Mouse (Mus musculus) heart, embryonic 15.5 days (tissue): ENCODE results near the gene Canx. TPM values are rescaled to one million over a fixed set of nuclear protein-coding genes. Genes with fewer than 3 reads are reported as not detected.

ENCODE experiments used
- ATAC-seq: fragments of 200-750 bp; cut with Nextera tagmentation; replicated peaks from 2 replicates; pipeline ENCODE4 v1.8.0; 2017; ENCODE audit warnings: low read depth, moderate TSS enrichment; ENCODE audit not compliant: insufficient number of reproducible peaks, insufficient read depth, low FRiP score
- H3K27ac ChIP-seq: fragments of 300-500 bp; sonication (generic); 2 replicates; pipeline ENCODE4 v1.5.1; 2015; ENCODE audit warnings: mild to moderate bottlenecking, inconsistent platforms
- H3K27me3 ChIP-seq: fragments of 300-500 bp; sonication (generic); 2 replicates; pipeline ENCODE4 v1.6.1; 2015; ENCODE audit warnings: inconsistent platforms
- H3K36me3 ChIP-seq: fragments of 300-500 bp; sonication (generic); 2 replicates; pipeline ENCODE4 v1.6.1; 2015; ENCODE audit warnings: mild to moderate bottlenecking, inconsistent platforms
- H3K4me1 ChIP-seq: fragments of 300-500 bp; sonication (generic); replicated peaks from 2 replicates; pipeline ENCODE4 v1.6.1; 2015; ENCODE audit warnings: inconsistent platforms
- H3K4me2 ChIP-seq: fragments of 300-500 bp; sonication (generic); 2 replicates; pipeline ENCODE4 v1.6.1; 2015; ENCODE audit warnings: inconsistent platforms, mild to moderate bottlenecking, moderate library complexity
- H3K4me3 ChIP-seq: fragments of 300-500 bp; sonication (generic); 2 replicates; pipeline ENCODE4 v1.5.1; 2015; ENCODE audit warnings: mild to moderate bottlenecking, inconsistent platforms
- H3K9ac ChIP-seq: fragments of 300-500 bp; sonication (generic); 2 replicates; pipeline ENCODE4 v1.6.1; 2015; ENCODE audit warnings: mild to moderate bottlenecking, inconsistent platforms
- H3K9me3 ChIP-seq: fragments of 300-500 bp; sonication (generic); replicated peaks from 2 replicates; pipeline ENCODE4 v1.6.1; 2016; ENCODE audit warnings: inconsistent platforms
- WGBS: fragments of 180-500 bp; shearing (Covaris S2); methylation state at CpG from one replicate; pipeline ENCODE4 v1.1.7; 2015; ENCODE audit warnings: mixed read lengths; 5-methylcytosine and 5-hydroxymethylcytosine counted together
- polyA plus RNA-seq: library from polyadenylated mRNA; unstranded; fragments of >200 nt; fragmentation: Nextera tagmentation; extraction: Ambion mirVana; gene quantifications from 2 replicates; pipeline ENCODE4 v1.2.1, GENCODE M21; 2015

Gene Canx
- polyA plus RNA-seq, 1 experiment from 2014 or later: 247 TPM

DNA sequence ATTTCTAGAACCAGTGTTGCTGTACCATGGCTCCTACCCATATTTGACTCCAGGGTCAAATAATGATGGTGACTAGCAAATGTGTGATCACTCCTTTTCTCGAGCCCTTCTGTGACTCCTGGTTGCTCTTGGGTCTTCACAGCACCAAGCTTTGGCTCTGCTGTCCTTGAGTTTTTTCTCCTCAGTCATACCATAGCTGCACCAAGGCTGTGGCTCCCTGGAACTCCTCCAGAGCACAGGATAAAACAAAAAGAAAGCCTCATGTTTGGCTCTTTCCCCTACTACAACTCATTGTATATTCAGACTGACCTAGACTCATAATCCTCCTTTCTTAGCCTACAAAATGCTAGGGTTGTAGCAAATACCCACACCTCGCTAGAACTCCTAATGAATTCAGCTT is 52.7 kb downstream of the Canx start:
- Histone ChIP-seq H3K27ac (no peak overlapping the region), H3K36me3 (no peaks in the 10 kb centered on the region; the same call in 1 of the 2 replicates), H3K9ac (no peak overlapping the region), H3K4me2 (no peak overlapping the region), H3K9me3 (no peaks in the 10 kb centered on the region), H3K27me3 (no peaks in the 10 kb centered on the region), H3K4me3 (no peak overlapping the region), H3K4me1 (peaks cover 41% of the 10 kb centered on the region)
- 89% methylated on average over 2 of the region's 2 CpGs for WGBS
- no peak for ATAC-seq

GRCm38 (mm10) chr11:50269885-50270284 is 55.6 kb downstream of the Canx start:
- 86% methylated on average over 1 of the region's 1 CpGs for WGBS
- Histone ChIP-seq H3K9me3 (no peaks in the 10 kb centered on the region), H3K36me3 (peaks cover 20% of the 10 kb centered on the region), H3K27ac (no peak overlapping the region), H3K9ac (no peak overlapping the region), H3K4me3 (no peak overlapping the region), H3K27me3 (no peaks in the 10 kb centered on the region), H3K4me2 (no peak overlapping the region), H3K4me1 (peaks cover 25% of the 10 kb centered on the region)
- ATAC-seq: no peak

DNA sequence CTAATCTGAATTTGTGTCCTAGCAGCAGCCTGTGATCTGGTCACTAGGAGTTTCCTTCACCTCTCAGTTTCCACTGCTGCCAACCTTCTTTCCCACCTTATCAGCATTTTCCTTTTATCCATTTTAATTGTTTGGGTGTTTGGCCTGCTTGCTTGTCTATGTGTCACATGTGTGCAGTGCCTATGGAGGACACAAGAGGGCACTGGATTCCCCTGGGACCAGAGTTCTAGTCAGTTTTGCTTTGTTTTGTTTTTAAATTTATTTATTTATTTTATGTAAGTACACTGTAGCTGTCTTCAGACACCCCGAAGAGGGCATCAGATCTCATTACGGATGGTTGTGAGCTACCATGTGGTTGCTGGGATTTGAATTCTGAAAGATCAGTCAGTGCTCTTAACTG is 56.3 kb downstream of the Canx start:
- peaks cover 27% of the 10 kb centered on the region for H3K36me3 ChIP-seq
- no peaks in the 10 kb centered on the region for H3K27me3 ChIP-seq
- no peak overlapping the region for H3K27ac ChIP-seq
- H3K4me1 ChIP-seq: peaks cover 20% of the 10 kb centered on the region
- H3K4me3 ChIP-seq: no peak overlapping the region
- H3K4me2 ChIP-seq: no peak overlapping the region
- no peak for ATAC-seq
- WGBS: 84% methylated on average over 2 of the region's 2 CpGs
- no peaks in the 10 kb centered on the region for H3K9me3 ChIP-seq
- no peak overlapping the region for H3K9ac ChIP-seq

DNA sequence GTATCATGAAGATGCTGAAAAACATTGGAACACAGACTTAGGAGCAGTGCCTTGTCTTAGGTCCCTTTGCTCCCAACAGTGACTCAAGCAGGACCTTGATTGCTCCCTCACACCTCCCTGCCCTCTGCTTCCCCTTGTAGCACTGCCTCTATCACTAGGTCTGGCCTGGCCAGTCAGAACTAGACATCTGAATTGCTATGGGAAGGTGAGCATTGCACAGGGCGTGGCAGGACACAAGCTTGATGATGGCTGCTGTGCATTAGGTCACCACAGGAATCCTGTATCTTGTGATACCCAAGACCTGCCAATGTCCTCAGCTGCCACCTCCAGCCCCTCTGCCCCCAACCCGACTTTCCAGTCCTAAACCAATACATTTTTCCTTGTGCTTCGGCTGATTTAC is 58.5 kb downstream of the Canx start:
- ATAC-seq: no peak
- H3K9ac ChIP-seq: no peak overlapping the region
- peaks cover 15% of the 10 kb centered on the region for H3K4me1 ChIP-seq
- H3K36me3 ChIP-seq: peaks cover 44% of the 10 kb centered on the region
- H3K4me3 ChIP-seq: no peak overlapping the region
- no peak overlapping the region for H3K27ac ChIP-seq
- no peaks in the 10 kb centered on the region for H3K27me3 ChIP-seq
- H3K4me2 ChIP-seq: no peak overlapping the region
- H3K9me3 ChIP-seq: no peaks in the 10 kb centered on the region
- WGBS: 90% methylated on average over 3 of the region's 3 CpGs

DNA sequence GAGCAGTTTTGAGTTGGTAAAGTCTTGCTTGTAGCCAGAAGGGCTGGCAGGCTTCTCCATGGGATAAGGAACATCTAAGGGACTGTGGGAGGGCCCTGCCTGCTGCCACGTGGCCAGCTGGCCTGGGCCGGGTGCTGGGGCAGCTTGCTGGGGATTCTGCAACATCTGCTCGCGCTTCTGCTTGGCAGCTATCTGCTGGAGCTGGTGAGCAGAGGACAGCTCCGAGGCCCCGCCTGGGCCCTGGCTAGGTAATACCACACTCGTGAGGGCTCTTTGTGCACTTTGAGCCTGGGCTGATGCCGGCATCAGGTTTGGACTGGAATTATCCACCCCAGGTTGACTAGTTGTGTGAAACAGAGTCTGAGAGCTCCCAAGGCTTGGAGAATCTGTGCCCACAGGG is 59.5 kb downstream of the Canx start:
- Histone ChIP-seq H3K9me3 (no peaks in the 10 kb centered on the region), H3K36me3 (peaks cover 55% of the 10 kb centered on the region), H3K4me3 (no peak overlapping the region), H3K27me3 (no peaks in the 10 kb centered on the region), H3K4me2 (no peak overlapping the region), H3K9ac (no peak overlapping the region), H3K4me1 (peaks cover 4% of the 10 kb centered on the region), H3K27ac (no peak overlapping the region)
- 84% methylated on average over 8 of the region's 8 CpGs for WGBS
- no peak for ATAC-seq

DNA sequence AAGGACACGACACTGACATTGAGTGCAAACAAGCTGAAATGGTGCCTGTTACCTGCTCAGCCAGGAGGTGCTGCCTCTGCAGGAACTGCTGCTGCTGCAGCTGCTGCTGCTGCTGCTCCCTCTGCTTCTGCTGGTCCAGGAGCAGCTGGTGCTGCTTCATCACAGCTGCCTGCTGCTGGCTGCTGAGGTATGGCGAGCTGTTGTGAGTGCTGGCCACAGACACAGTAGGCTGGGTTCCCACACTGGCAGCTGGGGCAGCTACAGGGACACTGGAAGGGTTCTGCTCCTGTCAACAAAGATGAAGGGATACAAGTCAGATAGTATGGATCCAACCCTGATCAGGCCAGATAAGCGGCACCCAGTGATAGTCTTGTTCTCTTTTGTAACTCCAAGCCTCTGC is 62.3 kb downstream of the Canx start:
- Histone ChIP-seq H3K9ac (no peak overlapping the region), H3K4me1 (no peaks in the 10 kb centered on the region), H3K36me3 (peaks cover 79% of the 10 kb centered on the region), H3K27me3 (no peaks in the 10 kb centered on the region), H3K4me3 (no peak overlapping the region), H3K9me3 (no peaks in the 10 kb centered on the region), H3K27ac (no peak overlapping the region), H3K4me2 (no peak overlapping the region)
- 87% methylated on average over 3 of the region's 3 CpGs for whole genome bisulfite sequencing
- no peak for ATAC-seq

GRCm38 (mm10) chr11:50262020-50262419 is 63.5 kb downstream of the Canx start:
- Histone ChIP-seq H3K4me3 (no peak overlapping the region), H3K36me3 (peaks cover 90% of the 10 kb centered on the region), H3K9me3 (no peaks in the 10 kb centered on the region), H3K27ac (no peak overlapping the region), H3K4me1 (no peaks in the 10 kb centered on the region), H3K27me3 (no peaks in the 10 kb centered on the region), H3K9ac (no peak overlapping the region), H3K4me2 (no peak overlapping the region)
- ATAC-seq: no peak
- WGBS: 86% methylated on average over 4 of the region's 4 CpGs

DNA sequence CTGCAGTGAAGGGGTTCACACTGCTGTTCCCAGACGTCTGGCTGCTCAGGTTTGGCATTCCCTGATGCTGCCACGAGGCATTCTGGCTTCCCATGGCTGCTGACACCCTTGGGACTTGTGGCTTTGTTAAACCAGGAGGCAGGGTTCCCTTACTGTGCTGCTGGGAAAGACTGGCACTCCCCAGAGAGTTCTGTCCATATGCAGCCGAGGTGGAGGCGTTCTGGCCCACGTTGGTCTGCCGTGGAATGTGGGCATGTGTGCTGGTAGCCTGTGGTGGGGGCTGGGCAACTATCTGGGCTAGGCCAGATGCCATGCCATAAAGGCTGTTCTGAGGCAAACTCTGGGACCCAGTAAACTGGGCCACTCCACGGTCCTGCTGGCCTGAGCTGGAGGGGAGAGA is 67.2 kb downstream of the Canx start:
- WGBS: 85% methylated on average over 7 of the region's 7 CpGs
- no peak overlapping the region for H3K27ac ChIP-seq
- H3K4me2 ChIP-seq: no peak overlapping the region
- H3K9ac ChIP-seq: no peak overlapping the region
- H3K4me3 ChIP-seq: no peak overlapping the region
- H3K4me1 ChIP-seq: 0 out of 2 replicates have a peak, but pooled peaks cover under 1% of the 10 kb centered on the region
- no peaks in the 10 kb centered on the region for H3K27me3 ChIP-seq
- H3K9me3 ChIP-seq: no peaks in the 10 kb centered on the region
- H3K36me3 ChIP-seq: peaks cover 69% of the 10 kb centered on the region
- no peak for ATAC-seq

DNA sequence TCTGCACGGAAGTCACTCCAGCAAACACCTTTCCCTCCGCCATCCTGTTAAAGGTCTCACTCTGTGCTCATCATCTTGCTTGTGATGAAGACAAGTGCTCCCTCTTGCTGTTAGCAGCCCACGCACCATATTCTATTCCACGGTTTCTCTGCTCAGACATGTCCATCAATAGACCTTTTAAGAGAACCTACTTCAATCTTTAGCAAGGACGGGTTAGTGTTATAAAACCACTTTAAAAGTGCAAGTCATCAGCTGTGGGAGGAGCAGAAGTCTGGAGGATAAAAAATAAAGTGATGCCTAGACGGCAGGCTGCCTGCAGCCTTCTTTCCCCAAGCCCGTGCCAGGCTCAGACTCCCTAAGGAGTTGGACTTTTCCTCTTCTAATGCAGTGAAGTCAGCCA is 68.9 kb downstream of the Canx start:
- no peak overlapping the region for H3K4me2 ChIP-seq
- no peak for ATAC-seq
- H3K27me3 ChIP-seq: no peaks in the 10 kb centered on the region
- H3K4me1 ChIP-seq: peaks cover 13% of the 10 kb centered on the region
- H3K9ac ChIP-seq: no peak overlapping the region
- peaks cover 53% of the 10 kb centered on the region for H3K36me3 ChIP-seq
- no peaks in the 10 kb centered on the region for H3K9me3 ChIP-seq
- no peak overlapping the region for H3K27ac ChIP-seq
- 80% methylated on average over 7 of the region's 7 CpGs for WGBS
- H3K4me3 ChIP-seq: no peak overlapping the region

DNA sequence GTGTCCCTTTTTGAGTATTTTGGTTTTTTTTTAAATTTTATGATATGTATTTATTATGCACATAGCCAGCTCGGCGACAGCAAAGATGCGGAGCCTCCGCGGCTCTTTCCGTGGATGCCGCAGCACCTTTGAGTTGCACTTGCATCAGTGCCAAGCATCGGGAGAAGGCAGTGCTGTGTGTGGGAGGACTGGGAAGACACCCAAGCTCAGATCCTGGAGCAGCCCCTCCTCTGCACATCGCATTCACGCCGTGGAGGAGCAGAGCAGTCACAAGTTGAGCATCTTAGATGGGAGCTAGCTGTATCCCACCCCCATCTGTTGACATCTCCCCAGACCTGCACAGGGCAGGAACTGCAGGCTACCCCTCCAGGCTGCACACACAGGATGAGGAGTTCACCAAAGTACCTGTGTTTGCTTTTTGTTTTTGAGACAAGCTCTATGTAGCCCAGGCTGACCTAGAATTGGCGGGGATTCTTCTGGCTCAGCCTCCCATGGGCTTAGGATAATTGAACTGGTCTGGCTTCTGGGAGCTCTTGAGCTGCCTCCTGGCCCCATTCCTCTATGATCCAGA is 71.4 kb downstream of the Canx start:
- H3K4me3 ChIP-seq: no peak overlapping the region
- peaks cover 31% of the 10 kb centered on the region for H3K36me3 ChIP-seq
- no peak overlapping the region for H3K9ac ChIP-seq
- H3K9me3 ChIP-seq: no peaks in the 10 kb centered on the region
- peaks cover 13% of the 10 kb centered on the region for H3K4me1 ChIP-seq
- H3K27ac ChIP-seq: no peak overlapping the region
- no peaks in the 10 kb centered on the region for H3K27me3 ChIP-seq
- no peak for ATAC-seq
- 69% methylated on average over 12 of the region's 12 CpGs for WGBS
- H3K4me2 ChIP-seq: no peak overlapping the region

DNA sequence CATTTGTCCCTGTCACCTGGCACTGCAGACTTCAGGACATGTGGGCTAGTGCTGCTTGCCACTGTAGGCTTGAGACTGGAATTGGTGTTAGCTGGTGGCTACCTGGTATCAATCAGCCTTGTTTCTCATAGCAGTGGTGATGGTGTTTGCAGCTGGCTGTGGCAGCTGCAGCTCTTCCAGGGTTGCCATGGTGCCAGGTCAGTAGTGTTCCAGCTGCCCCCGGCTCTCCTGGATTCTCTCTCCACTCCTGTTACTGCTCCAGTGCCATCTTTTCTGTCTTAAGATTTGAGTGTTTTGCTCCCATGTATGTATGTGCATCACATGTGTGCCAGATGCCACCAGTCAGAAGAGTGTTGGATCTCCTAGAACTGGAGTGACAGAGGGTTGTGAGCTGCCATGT is 72.1 kb downstream of the Canx start:
- 63% methylated on average over 1 of the region's 1 CpGs for WGBS
- H3K9me3 ChIP-seq: no peaks in the 10 kb centered on the region
- H3K27me3 ChIP-seq: no peaks in the 10 kb centered on the region
- no peak overlapping the region for H3K27ac ChIP-seq
- ATAC-seq: no peak
- peaks cover 13% of the 10 kb centered on the region for H3K4me1 ChIP-seq
- no peak overlapping the region for H3K4me3 ChIP-seq
- no peak overlapping the region for H3K9ac ChIP-seq
- no peak overlapping the region for H3K4me2 ChIP-seq
- H3K36me3 ChIP-seq: peaks cover 24% of the 10 kb centered on the region

DNA sequence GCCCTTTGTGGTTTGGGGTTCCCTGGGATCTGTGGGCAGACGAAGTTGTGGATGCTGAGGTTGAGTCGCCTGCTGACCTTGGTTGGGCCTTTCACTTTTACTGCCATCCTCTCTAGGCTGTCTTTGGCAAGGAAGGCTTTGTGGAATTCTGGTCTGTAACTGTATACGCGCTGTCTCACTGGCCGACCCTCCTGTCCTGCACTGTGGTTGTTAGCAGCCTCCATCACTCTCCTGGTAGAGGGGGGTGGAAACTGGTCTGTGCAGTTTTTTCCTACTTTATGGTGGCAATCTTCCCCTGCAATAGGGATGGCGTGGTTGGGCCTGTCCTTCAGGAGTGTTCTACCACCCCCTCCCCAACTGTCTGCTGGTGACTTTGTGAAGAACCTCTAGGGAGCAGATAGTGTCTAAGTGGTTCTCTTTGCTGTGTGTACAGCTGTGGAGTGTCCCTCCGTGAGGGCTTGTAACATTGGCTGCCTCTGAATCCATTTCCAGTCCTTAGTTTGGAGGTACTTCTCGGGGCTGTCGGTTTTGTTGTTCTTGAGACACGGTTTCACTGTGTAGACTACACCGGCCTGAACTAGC is 72.7 kb downstream of the Canx start:
- Histone ChIP-seq H3K4me1 (peaks cover 13% of the 10 kb centered on the region), H3K27me3 (no peaks in the 10 kb centered on the region), H3K36me3 (peaks cover 18% of the 10 kb centered on the region), H3K9ac (no peak overlapping the region), H3K4me3 (no peak overlapping the region), H3K27ac (no peak overlapping the region), H3K4me2 (no peak overlapping the region), H3K9me3 (no peaks in the 10 kb centered on the region)
- 55% methylated on average over 11 of the region's 11 CpGs for WGBS
- 0 out of 2 replicates have a peak, but pooled peaks have one; percentile 45 for ATAC-seq
